Mouse (Mus musculus) 3134 (cell line): Measurements from ENCODE around the gene Klk1b11.
"Not testable (repeated sequence)": the region's sequence is repeated elsewhere in the genome, so short reads cannot be mapped to it uniquely, and the experiment has no call there.

Source experiments
- DNase-seq: peaks from one replicate; pipeline ENCODE4 v3.0.0-alpha.2; 2011; ENCODE audit warnings: low spot score; ENCODE audit not compliant: insufficient read length; ENCODE audit errors: extremely low read depth

Klk1b11 gene

DNA sequence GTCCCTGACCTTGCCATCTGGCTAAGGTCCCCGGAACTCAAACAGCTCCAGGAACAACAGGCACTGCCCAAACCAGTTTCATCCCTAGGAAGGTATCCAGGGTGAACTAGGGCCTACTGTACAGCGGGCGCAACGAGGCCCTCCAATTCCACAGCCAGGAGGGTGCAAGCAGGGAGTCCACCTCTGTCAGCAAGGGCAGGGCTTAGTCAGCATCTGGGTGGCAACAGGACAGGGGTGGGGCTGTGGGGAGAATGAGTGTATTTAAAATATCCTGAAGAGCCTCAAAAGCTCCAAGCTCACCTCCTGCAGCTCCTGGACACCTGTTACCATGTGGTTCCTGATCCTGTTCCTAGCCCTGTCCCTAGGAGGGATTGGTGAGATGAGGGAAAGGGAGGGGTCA lies at the start of gene Klk1b11:
TSS of gene Klk1b11 (plus strand) at position 301 of the 400 bp plus-strand sequence.
- DNase-seq: not testable (repeated sequence)

DNA sequence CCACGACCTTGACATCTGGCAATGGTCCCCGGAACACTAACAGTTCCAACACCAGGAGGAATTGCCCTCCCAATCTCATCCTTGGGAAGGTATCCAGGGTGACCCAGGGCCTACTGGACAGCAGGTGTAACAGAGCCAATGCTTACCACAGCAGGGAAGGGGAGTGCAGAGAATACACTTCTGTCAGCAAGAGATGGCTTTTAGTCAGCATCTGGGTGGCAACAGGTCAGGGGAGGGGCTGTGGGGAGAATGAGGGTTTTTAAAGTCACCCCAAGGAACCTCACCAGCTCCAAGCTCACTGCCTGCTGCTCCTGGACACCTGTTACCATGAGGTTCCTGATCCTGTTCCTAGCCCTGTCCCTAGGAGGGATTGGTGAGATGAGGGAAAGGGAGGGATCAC lies 45.3 kb upstream of the Klk1b11 start, which contains the start of gene Klk1b8:
TSS of gene Klk1b8 (plus strand) at position 301 of the 400 bp plus-strand sequence.
- no peak for DNase-seq

DNA sequence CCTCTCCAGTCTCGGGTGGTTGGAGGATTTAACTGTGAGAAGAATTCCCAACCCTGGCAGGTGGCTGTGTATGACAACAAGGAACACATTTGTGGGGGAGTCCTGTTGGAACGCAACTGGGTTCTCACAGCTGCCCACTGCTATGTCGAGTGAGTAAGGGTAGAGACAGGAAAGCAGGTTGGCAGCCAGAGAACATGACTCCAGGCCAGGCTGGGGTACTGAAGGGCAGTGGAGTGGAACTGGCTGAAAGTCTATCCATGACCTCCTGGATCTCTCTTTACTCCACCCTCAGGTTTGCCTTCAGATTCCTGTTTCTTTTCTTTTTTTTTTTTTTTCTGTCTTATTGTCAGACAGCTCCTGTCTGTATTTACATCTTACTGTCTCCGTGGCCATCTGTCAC lies 43.0 kb upstream of the Klk1b11 start:
- DNase-seq: no peak

DNA sequence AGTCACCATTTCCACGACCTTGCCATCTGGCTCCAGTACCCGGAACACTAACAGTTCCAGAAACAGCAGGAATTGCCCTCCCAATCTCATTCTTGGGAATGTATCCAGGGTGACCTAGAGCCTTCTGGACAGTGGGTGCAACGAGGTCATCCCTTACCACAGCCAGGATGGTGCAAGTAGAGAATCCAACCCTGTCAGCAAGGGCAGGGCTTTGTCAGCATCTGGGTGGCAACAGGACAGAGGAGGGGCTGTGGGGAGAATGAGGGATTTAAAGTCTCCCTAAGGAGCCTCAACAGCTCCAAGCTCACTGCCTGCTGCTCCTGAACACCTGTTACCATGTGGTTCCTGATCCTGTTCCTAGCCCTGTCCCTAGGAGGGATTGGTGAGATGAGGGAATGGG lies 29.2 kb upstream of the Klk1b11 start, which contains the start of gene Klk1b1:
TSS of gene Klk1b1 (plus strand) at position 301 of the 400 bp plus-strand sequence.
- no peak for DNase-seq

DNA sequence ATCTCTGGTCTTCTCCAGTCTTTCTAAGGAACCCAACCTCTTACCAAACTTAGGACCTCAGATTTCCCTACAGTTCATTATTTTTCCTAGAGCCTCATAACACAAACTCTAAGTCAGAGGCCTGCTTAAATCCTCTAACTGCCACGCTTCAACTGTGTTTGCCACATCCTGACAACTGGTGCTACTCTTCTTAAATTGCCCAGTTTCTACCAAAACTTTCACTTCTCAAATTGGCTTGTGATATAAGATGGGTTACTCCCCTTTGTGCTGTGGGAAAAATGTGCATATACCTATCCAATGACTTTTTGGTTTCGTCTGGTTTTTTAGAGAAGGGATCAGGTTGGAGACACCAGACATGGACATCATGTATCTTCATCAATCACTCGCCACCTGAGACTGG lies 28.6 kb upstream of the Klk1b11 start:
- DNase-seq: no peak

DNA sequence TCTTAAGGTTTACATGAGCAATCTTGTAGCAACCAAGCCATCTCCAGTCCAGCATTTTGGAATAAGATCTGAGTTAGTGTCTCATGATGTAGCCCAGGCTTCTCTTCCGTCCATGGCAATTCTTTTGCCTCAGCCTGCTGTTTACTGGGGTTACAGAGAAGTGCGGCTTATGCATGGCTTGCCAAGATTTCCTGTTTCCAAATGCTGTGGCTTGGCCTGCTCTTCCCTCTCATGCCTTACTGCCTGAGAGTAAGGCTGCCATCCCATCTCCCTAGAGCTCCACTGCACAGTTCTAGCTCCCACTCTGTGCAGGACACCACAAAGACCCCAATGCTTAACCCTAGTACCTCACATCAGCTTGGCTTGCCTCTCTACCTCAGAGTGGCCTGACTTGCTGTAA lies 28.1 kb upstream of the Klk1b11 start:
- DNase-seq: no peak

DNA sequence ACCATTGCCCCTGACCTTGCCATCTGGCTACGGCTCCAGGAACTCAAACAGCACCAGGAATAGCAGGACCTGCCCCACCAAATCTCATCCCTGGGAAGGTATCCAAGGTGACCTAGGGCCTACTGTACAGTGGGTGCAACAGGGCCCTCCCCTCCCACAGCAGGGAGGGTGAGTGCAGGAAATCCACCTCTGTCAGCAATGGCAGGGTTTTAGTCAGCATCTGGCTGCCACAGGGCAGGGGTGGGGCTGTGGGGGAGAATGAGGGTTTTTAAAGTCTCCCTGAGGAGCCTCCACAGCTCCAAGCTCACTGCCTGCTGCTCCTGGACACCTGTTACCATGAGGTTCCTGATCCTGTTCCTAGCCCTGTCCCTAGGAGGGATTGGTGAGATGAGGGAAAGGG lies 19.9 kb upstream of the Klk1b11 start, which contains the start of gene Klk1b9:
TSS of gene Klk1b9 (plus strand) at position 301 of the 400 bp plus-strand sequence.
- DNase-seq: not testable (repeated sequence)

DNA sequence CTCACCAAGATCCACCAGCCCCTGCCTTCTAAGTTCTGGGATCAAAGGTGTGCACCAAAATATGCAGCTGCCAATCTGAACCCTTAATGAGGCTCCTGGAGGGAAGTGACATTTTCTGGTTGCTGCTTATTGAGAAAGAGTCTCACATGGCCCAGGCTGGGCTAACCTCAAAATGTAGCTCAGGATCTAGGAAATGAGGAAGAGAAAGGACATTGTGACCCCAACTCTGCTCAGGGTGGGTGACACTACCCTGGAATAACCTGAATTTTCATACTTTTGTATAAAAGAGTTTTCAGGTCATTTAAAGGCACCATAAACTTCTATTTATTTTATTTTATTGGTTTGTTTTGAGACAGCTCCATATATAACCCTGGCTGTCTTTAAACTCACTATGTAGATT lies 10.0 kb upstream of the Klk1b11 start:
- no peak for DNase-seq

DNA sequence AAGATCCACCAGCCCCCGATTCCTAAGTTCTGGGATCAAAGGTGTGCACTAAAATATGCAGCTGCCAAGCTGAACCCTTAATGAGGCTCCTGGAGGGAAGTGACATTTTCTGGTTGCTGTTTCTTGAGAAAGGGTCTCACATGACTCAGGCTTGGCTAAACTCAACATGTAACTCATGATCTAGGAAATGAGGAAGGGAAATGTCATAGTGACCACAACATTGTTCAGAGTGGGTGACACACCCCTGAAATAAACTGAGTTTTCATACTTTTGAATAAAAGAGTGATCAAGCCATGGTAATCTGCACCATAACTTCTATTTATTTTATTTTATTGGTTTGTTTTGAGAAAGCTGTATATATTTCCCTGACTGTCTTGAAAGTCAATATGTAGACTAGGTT lies 856 bp upstream of the Klk1b11 start:
- DNase-seq: not testable (repeated sequence)

DNA sequence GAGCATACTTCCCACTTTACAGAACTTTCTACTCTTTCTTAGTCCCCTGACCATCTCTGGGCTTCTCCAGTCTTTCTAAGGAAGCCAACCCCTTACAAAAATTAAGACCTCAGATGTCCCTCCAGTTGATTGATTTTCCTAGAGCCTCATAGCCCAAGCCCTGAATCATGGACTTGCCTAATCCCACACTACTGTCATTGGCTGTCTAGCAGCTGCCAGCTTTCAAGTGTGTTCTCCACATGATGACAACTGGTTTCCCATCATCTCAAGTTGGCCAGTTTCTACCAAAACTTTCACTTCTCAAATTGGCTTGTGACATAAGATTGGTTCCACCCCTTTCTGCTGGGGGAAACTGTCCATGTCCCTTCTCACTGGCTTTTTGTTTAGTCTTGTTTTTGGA lies 9.2 kb downstream of the Klk1b11 start:
- DNase-seq: no peak

DNA sequence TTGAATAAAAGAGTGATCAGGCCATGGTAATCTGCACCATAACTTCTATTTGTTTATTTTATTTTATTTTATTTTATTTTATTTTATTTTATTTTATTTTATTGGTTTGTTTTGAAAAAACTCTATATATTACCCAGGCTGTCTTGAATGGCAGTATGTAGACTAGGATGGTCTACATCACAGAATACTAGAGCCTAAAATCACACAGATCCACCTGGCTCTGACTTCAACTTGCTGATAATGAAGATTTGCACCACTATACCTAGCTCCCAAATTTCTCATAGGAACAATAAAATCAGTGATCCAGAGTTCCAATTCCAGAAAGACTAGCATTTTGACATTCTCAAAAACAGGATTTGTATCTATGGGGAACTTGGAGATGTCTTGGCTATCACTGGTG lies 16.2 kb downstream of the Klk1b11 start, which contains the start of gene Klk1b26:
TSS of gene Klk1b26 (plus strand) at position 301 of the 400 bp plus-strand sequence.
- DNase-seq: not testable (repeated sequence)

DNA sequence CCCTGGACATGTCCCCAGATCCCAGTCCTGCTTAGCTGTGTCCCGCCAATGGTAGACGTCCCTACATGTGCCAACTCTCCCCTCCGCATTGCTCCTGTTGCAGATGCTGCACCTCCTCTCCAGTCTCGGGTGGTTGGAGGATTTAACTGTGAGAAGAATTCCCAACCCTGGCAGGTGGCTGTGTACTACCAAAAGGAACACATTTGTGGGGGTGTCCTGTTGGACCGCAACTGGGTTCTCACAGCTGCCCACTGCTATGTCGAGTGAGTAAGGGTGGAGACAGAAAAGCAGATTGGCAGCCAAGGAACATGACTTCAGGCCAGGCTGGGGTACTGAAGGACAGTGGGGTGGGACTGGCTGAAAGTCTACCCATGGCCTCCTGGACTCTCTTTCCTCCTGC lies 19.0 kb downstream of the Klk1b11 start:
- DNase-seq: not testable (repeated sequence)

DNA sequence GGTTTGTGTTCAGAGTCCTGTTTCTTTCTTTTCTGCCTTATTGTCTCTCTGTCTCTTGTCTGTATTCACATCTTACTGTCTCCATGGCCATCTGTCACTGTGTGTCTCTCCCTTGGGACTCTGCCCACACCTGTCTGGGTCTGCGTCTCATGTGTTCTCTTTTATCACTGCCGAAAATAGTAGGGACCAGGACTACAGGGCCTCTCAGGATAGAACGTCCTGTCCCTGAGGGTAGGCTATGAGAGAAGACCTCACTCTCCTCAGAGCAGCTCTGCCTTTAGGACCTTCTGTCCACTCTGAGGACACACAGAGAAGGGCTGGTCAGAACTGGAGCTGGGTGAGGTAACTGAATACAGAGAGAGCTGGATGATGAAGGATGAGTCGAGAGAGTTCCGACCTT lies 19.4 kb downstream of the Klk1b11 start:
- DNase-seq: no peak
